18 mouse cellular contexts compared by ENCODE assay signal in genomic region chr9:113340036-113340435, GRCm38 (mm10).
"Had no signal": no experiment of that assay in that cellular context is flagged by ENCODE, and none has a peak within 500 bp of the region (broad histone marks: within the 10 kb centered on the region; RNA-seq: fewer than 3 reads in every experiment).

No protein-coding gene starts in this region.

- H3K27ac ChIP-seq: gastrocnemius, adult 2 months; heart, embryonic 10.5 days; hindbrain, embryonic 10.5 days; hindbrain, embryonic 12.5 days; hindbrain, embryonic 14.5 days; layer of hippocampus, adult 2 months; limb, embryonic 10.5 days; limb, embryonic 12.5 days; liver, embryonic 14.5 days had no signal

- ATAC-seq: hindbrain, embryonic 16.5 days; inflammation-experienced regulatory T-cells, adult 6 months; intestine, postnatal 0 days had no signal

- H3K4me3 ChIP-seq: gastrocnemius, adult 2 months; heart, embryonic 10.5 days; heart, embryonic 12.5 days; hindbrain, embryonic 10.5 days; hindbrain, embryonic 12.5 days; layer of hippocampus, adult 2 months; limb, embryonic 10.5 days; limb, embryonic 12.5 days had no signal

- DNase-seq: gastrocnemius, adult 2 months; gastrocnemius, postnatal 10 days; heart, postnatal 10 days; heart, postnatal 4 days; kidney, adult 18-20 months; liver had no signal
